Mouse (Mus musculus): ENCODE results near the gene Sdr42e1. TPM values are rescaled to one million over a fixed set of nuclear protein-coding genes. Genes with fewer than 3 reads are reported as not detected.

Sdr42e1 gene
- polyA plus RNA-seq, 1 experiment, result 1.0 TPM

DNA sequence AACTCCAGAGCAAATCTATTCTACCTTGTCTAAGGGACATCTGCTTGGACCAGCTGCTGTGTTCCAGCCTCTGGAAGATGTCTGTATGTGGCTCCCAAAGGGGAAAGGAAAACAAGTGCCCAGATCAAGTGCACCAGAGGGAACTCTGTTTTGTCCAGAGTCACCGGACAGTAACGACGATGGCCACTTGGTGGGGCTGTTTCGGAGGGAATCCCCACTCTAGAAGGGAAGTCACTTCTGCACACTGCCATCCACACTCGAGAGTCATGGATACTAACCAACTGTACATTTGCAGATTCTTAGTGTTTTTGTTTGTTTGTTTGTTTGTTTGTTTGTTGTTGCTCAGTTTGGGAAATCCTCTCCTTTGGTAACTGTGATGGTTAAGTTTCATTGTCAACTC is 23.8 kb upstream of the Sdr42e1 start:
- no peak for TF ChIP-seq POLR2A (IDR thresholded peaks at IDR 0.05; ENCODE audit: low read depth, low read length)
- no peak for TF ChIP-seq CTCF (IDR thresholded peaks at IDR 0.05; ENCODE audit: borderline replicate concordance, insufficient read depth, low read length)
- no peak overlapping the region for H3K27ac ChIP-seq (ENCODE audit: insufficient read depth, low read length)

DNA sequence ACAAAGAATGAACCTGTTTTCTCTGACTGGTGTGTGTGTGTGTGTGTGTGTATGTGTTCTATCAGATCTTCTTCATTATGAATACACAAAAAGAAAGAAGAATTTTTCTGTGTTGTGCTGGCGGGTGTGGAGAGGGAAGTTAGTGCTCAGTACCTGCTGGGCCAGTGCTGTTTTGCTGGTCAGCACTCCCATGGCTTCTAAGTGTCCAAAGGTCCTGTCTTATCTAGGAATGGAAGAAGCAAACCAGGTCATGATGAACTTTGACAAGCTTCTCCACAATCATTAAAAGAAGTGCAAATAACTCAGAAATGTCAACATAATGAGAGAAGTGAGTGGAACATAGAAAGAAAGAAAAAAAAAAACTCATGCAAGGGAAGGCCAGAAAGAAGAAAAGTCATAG is 22.1 kb upstream of the Sdr42e1 start:
- Histone ChIP-seq H3K4me1 (ENCODE audit: control insufficient read depth, insufficient read depth, low read length) (no peaks in the 10 kb centered on the region), H3K27ac (ENCODE audit: insufficient read depth, low read length) (no peak overlapping the region)
- TF ChIP-seq CTCF (IDR thresholded peaks at IDR 0.05; ENCODE audit: borderline replicate concordance, insufficient read depth, low read length), result no peak
- TF ChIP-seq POLR2A (IDR thresholded peaks at IDR 0.05; ENCODE audit: low read depth, low read length), result no peak

More for the DNA sequence above, 23.8 kb upstream of the Sdr42e1 start:
- Histone ChIP-seq H3K4me3 (ENCODE audit: insufficient read depth, low read length) (no peak overlapping the region), H3K4me1 (ENCODE audit: control insufficient read depth, insufficient read depth, low read length) (no peaks in the 10 kb centered on the region)

DNA sequence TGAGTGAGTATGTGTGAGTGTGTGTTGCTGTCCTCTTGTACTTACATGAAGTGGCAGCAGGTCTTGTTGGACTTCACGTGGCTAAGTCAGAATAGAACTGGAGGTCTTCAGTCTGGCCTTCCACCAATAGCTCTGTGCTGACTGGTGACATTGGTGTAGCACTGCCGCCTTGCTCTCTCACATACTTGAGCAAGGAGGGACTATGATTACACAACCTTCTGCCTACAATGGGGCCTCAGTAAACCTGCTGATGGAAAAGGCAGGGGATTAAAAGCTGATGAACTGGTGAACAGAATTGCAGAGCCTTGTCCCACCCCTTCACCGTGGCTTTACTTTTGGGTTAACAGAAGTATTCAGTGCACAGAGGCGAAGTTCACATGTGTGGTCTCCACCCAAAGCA is 18.6 kb upstream of the Sdr42e1 start:
- no peak for TF ChIP-seq CTCF (IDR thresholded peaks at IDR 0.05; ENCODE audit: borderline replicate concordance, insufficient read depth, low read length)
- TF ChIP-seq POLR2A (IDR thresholded peaks at IDR 0.05; ENCODE audit: low read depth, low read length), result no peak
- Histone ChIP-seq H3K27ac (ENCODE audit: insufficient read depth, low read length) (no peak overlapping the region), H3K4me1 (ENCODE audit: control insufficient read depth, insufficient read depth, low read length) (no peaks in the 10 kb centered on the region), H3K4me3 (ENCODE audit: insufficient read depth, low read length) (no peak overlapping the region)

More for the DNA sequence above, 22.1 kb upstream of the Sdr42e1 start:
- no peak overlapping the region for H3K4me3 ChIP-seq (ENCODE audit: insufficient read depth, low read length)

DNA sequence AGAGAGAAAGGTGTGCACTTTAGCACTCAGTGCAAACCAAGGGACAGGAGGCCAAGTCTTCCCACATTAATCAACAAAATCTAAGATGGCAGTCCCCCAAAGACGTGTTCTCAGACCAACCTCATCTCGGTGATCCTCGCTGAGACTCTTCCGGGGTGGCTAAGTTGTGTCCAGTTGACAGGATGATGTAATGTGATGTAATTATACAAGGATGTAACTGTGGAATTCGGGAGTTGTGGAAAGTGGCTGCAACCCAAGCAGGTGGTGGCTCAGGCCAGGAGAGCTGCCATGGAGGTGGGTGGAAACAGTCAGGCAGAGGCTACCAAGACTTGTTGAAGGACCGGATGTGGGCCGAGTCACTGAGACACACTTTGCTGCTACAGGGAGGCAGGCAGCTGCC is 14.4 kb upstream of the Sdr42e1 start:
- Histone ChIP-seq H3K4me3 (ENCODE audit: insufficient read depth, low read length) (no peak overlapping the region), H3K4me1 (ENCODE audit: control insufficient read depth, insufficient read depth, low read length) (no peaks in the 10 kb centered on the region), H3K27ac (ENCODE audit: insufficient read depth, low read length) (no peak overlapping the region)
- no peak for TF ChIP-seq POLR2A (IDR thresholded peaks at IDR 0.05; ENCODE audit: low read depth, low read length)
- TF ChIP-seq CTCF (IDR thresholded peaks at IDR 0.05; ENCODE audit: borderline replicate concordance, insufficient read depth, low read length), result no peak

DNA sequence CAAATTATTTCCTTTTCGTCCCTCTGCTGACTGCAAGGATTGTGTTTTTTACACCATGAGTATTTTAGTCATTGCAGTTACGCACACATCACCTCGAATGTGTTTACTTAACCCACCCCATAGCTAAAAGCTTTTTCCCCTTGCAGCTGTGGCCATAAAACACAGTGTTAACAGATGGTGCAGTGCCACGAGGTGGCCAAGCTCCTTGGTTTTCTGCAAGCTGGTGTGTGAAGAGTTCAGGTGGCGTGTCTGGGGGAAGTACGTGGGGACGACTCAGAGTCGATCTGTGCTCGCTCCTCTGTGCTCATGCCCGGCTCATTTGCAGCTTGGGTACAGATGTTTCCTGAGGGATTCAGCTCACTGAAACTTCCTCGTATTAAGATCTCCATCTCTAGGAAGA is 11.0 kb upstream of the Sdr42e1 start:
- Histone ChIP-seq H3K27ac (ENCODE audit: insufficient read depth, low read length) (no peak overlapping the region), H3K4me3 (ENCODE audit: insufficient read depth, low read length) (no peak overlapping the region), H3K4me1 (ENCODE audit: control insufficient read depth, insufficient read depth, low read length) (no peaks in the 10 kb centered on the region)
- TF ChIP-seq CTCF (IDR thresholded peaks at IDR 0.05; ENCODE audit: borderline replicate concordance, insufficient read depth, low read length) (no peak), POLR2A (IDR thresholded peaks at IDR 0.05; ENCODE audit: low read depth, low read length) (no peak)

DNA sequence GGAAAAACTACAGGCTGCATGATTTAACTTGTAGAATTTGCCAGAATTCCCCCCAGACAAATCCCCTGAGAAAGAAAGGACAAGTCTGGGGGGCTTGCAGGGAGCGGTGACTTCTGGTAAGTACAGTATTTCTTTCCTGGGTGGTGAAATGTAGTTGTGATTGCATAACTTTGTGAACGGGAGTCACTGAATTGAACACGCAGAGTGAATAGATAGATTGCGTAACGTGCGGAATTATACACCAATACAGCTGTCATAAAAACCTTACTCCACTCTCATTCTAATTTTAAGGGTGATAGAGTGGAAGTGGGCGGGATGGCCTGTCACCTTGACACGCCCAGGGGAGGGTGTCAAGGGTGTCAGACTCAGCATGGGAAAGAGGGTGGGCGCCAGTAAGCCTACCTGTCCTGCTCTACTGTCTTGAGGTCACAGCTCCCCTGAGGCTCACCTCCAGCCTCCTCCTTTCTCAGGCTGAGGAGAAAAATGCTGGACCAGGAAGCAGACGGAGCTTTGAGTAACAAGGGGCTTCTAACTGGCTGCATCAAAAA is 10.5 kb upstream of the Sdr42e1 start:
- no peak for TF ChIP-seq CTCF (IDR thresholded peaks at IDR 0.05; ENCODE audit: borderline replicate concordance, insufficient read depth, low read length)
- TF ChIP-seq POLR2A (IDR thresholded peaks at IDR 0.05; ENCODE audit: low read depth, low read length), result no peak
- no peak overlapping the region for H3K27ac ChIP-seq (ENCODE audit: insufficient read depth, low read length)
- no peak overlapping the region for H3K4me3 ChIP-seq (ENCODE audit: insufficient read depth, low read length)
- H3K4me1 ChIP-seq (ENCODE audit: control insufficient read depth, insufficient read depth, low read length), result no peaks in the 10 kb centered on the region

DNA sequence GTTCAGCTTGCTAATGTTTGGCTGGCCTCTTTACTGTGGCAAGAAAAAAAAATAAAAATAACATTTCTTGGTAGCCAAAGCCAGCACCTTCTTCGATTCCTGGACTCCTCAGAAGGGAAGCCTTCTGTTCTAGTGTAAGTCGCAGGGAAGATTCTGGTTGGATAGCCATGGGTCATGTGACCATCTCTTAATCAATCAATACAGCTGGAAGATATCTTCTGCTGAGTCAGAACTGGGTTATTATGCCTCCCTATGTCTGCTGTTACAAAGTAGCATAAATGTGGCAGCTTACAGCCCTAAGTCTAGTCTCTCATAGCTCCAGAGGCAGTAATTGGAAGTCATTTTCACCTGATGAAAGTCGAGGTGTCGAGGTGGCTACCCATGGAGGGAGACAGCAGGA is 5.2 kb upstream of the Sdr42e1 start:
- H3K4me3 ChIP-seq (ENCODE audit: insufficient read depth, low read length), result no peak overlapping the region
- H3K4me1 ChIP-seq (ENCODE audit: control insufficient read depth, insufficient read depth, low read length), result no peaks in the 10 kb centered on the region
- no peak for TF ChIP-seq CTCF (IDR thresholded peaks at IDR 0.05; ENCODE audit: borderline replicate concordance, insufficient read depth, low read length)
- H3K27ac ChIP-seq (ENCODE audit: insufficient read depth, low read length), result no peak overlapping the region

DNA sequence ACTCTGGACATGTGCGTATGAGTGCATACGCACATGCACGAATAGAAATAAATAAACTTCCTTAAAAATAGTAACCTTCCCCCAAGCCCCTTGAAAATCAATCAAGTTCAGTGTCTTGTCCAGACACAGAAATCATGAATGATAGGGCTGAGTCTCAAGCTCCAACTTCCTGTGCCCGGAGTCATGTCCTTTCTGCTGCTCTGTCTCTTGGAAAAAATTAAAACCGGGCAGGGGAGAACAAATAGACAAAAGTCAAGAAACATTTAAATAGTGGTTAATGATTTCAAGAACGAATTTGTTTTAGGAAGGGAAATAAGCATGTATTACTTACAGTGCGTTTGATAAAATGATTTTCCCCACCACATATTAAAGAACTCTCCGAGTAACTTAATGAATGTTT is 3.5 kb upstream of the Sdr42e1 start:
- Histone ChIP-seq H3K4me3 (ENCODE audit: insufficient read depth, low read length) (no peak overlapping the region), H3K4me1 (ENCODE audit: control insufficient read depth, insufficient read depth, low read length) (no peaks in the 10 kb centered on the region), H3K27ac (ENCODE audit: insufficient read depth, low read length) (no peak overlapping the region)
- no peak for TF ChIP-seq POLR2A (IDR thresholded peaks at IDR 0.05; ENCODE audit: low read depth, low read length)
- TF ChIP-seq CTCF (IDR thresholded peaks at IDR 0.05; ENCODE audit: borderline replicate concordance, insufficient read depth, low read length), result no peak

DNA sequence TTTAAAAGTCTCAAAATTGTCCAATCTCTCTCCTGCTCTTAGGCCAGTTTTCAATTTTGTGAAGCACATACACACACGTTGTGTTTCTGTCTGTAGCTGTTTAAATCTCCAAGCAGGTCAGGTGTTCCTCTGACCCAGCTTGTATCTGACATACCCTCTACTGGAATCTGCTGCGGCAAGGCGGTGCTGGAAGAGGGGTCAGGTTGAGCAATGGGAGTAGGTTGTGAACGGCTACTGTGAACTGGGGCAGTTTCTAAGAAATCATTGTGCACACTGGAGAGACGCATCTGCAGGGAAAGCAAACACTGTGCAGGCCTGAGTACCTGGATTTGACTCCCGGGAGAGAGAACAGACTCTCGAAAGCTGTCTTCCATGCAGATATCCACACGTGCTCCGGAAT is 3.0 kb upstream of the Sdr42e1 start:
- H3K4me3 ChIP-seq (ENCODE audit: insufficient read depth, low read length), result no peak overlapping the region
- no peak for TF ChIP-seq CTCF (IDR thresholded peaks at IDR 0.05; ENCODE audit: borderline replicate concordance, insufficient read depth, low read length)
- no peak overlapping the region for H3K27ac ChIP-seq (ENCODE audit: insufficient read depth, low read length)
- no peaks in the 10 kb centered on the region for H3K4me1 ChIP-seq (ENCODE audit: control insufficient read depth, insufficient read depth, low read length)

DNA sequence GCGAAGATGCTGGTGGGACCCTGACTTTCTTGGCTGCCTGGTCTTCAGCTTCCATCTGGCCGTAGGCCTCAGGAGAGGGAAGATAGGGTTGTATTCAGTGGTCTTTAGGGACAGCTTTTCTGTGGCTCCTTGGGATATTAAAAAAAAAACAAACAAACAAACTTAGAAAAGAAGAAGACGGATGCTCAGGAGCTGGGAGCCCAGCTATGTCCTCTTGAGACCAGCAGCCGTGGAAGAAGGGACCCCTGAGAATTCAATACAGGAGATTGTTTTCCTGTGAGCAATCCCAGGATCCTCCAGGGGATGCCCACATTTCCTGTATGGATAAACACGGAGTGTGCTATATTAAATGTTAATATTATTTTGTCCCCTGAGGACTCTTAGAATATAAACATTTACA is 1.7 kb upstream of the Sdr42e1 start:
- TF ChIP-seq CTCF (IDR thresholded peaks at IDR 0.05; ENCODE audit: borderline replicate concordance, insufficient read depth, low read length), result no peak
- no peak for TF ChIP-seq POLR2A (IDR thresholded peaks at IDR 0.05; ENCODE audit: low read depth, low read length)
- no peaks in the 10 kb centered on the region for H3K4me1 ChIP-seq (ENCODE audit: control insufficient read depth, insufficient read depth, low read length)
- no peak overlapping the region for H3K4me3 ChIP-seq (ENCODE audit: insufficient read depth, low read length)
- no peak overlapping the region for H3K27ac ChIP-seq (ENCODE audit: insufficient read depth, low read length)

DNA sequence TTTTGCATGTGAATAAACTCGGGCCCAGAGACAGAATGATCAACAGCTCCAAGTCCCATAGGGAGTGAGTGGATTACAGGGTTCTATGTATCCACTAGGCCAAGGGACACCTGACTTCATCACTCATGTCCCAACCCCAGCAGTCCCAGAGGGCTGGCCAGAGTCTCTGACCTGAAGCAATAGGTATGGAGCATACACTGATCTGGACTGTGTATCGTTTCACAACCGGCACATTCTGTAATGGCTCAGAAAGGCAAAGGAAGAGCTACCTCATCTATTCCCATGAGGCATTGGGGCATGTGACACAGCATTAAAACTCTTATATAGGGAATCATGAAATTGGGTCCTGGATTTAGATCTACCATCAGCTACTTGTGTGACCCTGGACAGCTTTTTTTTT is 931 bp downstream of the Sdr42e1 start:
- no peak overlapping the region for H3K27ac ChIP-seq (ENCODE audit: insufficient read depth, low read length)
- H3K4me3 ChIP-seq (ENCODE audit: insufficient read depth, low read length), result no peak overlapping the region
- H3K4me1 ChIP-seq (ENCODE audit: control insufficient read depth, insufficient read depth, low read length), result no peaks in the 10 kb centered on the region
- no peak for TF ChIP-seq POLR2A (IDR thresholded peaks at IDR 0.05; ENCODE audit: low read depth, low read length)
- no peak for TF ChIP-seq CTCF (IDR thresholded peaks at IDR 0.05; ENCODE audit: borderline replicate concordance, insufficient read depth, low read length)

Data from embryonic fibroblast, embryonic 13.5 days (primary cell).